Mouse (Mus musculus) ES-E14 (cell line): ENCODE results near the gene Eef1a1.

Experiments
- CHD2 ChIP-seq: IDR thresholded peaks from 2 replicates; pipeline ENCODE4 v1.6.1; 2014; ENCODE audit warnings: mild to moderate bottlenecking, low read depth, low read length, inconsistent platforms
- HCFC1 ChIP-seq: IDR thresholded peaks from 2 replicates; pipeline ENCODE4 v1.6.1; 2012; ENCODE audit warnings: low read length, inconsistent platforms, borderline replicate concordance; ENCODE audit not compliant: insufficient read depth
- MAFK ChIP-seq: IDR thresholded peaks from 2 replicates; pipeline ENCODE4 v1.6.1; 2014; ENCODE audit warnings: mild to moderate bottlenecking, low read depth, low read length, inconsistent platforms; ENCODE audit not compliant: insufficient read depth
- ZC3H11A ChIP-seq: IDR thresholded peaks from 2 replicates; pipeline ENCODE4 v1.6.1; 2012; ENCODE audit warnings: low read depth, mild to moderate bottlenecking, inconsistent platforms, low read length, borderline replicate concordance

DNA sequence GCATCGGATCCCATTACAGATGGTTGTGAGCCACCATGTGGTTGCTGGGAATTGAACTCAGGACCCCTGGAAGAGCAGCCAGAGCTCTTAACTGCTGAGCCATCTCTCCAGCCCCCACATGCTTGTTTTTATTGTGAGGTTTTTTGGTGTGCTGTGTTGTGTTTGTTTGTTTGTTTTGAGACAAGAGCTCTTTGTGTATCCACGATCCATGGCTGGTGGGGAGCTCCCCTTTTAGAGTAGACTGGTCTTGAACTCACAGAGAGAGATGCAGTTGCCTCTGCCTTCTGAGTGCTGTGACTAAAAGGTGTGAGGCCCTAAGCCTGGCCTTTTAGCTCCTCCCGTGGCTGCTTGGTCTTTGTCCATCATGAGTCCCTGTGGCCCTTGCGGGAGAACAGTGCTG, 15.2 kb upstream of the Eef1a1 start:
- no peak for TF ChIP-seq CHD2
- TF ChIP-seq ZC3H11A = no peak
- no peak for TF ChIP-seq MAFK
- no peak for TF ChIP-seq HCFC1
